Mouse (Mus musculus) layer of hippocampus, adult 11-12 months (tissue): ENCODE results near the gene Klk6.

ENCODE experiments used
- DNase-seq: peaks from one replicate; pipeline ENCODE4 v3.0.0; 2022; ENCODE audit warnings: low spot score

The Klk6 gene

DNA sequence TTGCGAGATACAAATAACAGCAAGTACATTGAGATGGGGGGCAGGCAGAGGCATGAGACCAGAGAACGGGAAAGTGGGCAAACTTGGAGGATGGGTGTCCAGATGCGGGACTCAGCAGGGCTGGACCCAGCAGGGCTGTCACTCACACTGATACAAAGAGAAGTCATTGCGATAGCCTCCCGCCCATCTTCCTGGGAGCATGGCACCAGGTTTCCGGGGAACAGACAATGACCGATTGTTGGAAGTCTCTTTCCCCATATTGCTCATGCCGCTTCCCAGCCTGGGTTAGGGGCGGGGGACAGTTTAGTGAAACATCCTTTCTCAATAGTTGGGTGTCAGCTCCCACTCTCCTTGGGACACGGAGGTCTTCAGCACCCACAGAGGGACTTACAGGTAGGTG, at the start of gene Klk6:
Gene Klk6 (plus strand): TSS at position 301 of the 400 bp plus-strand sequence.
- no peak for DNase-seq

- DNase-seq = no peak
These were observed 49.5 kb upstream of the Klk6 start for GRCm38 (mm10) chr7:43774802-43775201.

DNA sequence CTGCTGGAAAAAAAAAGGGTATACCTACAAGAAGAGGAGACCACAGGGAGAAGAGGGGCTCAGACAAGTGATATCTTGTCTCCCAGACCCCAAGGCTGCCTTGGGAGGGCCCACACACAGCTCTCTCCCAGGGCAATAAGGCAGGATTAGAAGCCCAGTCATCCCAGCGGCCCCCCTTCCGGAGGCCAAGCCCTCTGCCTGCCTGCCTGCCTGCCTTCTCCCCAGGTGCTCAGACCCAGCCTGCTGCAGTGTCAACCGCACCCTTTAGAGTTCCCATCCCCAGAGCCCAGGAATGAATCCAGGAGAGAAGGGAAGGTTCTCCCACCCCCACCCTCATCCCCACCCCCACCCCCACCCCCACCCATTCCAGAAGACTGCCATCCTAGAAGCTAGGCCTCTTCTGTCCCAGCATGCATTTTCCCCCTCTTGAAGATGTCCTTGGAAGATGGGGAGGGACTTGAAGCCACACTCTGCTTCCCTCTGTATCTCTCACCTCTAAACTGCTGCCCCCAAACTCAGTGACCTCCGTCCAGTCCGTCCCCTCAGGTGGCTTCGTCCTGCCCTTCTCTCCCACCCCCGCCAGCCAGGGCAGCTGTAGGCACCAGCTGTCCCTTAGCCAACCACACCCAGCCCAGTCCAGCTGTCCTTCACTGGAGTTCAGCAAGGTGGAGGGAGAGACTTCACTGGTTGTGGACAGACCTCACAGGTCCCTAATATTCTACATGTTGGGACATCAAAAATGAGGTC, 48.8 kb upstream of the Klk6 start:
- DNase-seq = no peak

DNA sequence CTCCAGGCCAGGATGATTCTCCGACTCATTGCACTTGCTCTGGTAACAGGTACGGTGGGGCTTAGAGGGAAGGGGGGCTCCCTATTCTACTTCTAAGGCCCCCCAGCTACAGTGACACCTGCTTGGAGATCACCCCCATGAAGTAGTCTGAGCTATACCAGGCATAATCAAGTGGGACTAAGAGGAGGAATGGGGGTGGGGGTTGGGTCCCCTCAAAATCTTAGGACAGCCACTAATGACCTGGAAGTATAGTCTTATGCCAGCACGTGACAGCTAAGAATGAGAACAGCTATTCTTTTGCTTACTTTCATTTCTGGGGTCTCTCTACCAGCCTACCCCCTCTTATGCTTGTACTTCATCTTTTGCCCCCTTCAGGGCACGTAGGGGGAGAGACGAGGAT, 47.8 kb upstream of the Klk6 start:
- no peak for DNase-seq

- no peak for DNase-seq
These were observed 46.9 kb upstream of the Klk6 start for GRCm38 (mm10) chr7:43777423-43777822.

DNA sequence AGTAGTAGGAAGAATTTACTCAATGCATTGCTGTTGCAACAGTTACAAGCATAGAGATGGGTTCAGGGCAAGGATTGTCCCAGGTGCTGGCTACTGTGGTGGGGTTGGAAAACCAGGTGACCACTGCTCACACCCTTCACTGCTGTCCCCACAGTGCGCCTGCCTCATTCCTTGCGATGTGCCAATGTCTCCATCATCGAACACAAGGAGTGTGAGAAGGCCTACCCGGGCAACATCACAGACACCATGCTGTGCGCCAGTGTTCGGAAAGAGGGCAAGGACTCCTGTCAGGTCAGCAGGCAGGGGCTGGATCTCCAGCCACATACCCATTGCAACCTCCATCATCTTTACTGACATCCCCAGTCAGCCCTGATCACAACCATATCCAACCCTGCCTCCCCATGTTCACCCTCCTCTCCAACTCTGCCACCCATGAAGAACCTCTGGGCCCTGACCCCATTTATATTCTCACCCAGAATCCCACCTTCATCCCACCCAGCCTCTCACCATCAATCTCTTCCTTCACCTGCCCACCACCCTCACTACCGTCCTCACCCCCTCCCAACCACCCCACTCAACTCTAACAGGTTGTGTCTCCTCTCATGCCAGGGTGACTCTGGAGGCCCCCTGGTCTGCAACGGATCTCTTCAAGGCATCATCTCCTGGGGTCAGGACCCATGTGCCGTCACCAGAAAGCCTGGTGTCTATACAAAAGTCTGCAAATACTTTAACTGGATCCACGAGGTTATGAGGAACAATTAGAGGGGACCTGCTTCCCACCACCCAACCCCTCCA, 45.9 kb upstream of the Klk6 start:
- no peak for DNase-seq

DNA sequence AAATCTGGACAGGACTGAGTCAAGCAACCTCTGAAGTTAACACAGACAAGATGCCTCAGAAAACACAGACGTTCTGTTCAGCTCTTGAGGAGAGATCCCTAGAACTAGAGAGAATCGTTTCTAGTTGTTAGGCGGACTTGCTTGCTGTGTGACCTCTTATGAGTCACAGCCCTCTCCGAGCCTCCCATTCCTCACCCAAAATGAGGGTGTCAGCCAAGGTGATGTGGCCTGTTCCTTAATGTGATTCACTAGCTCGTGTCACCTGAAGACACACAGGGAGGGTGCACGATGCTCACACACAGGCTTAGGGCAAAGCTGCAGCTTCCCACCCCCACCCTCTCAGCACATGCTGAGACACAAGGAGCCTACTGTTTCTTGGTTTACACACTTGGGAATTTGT, 44.1 kb upstream of the Klk6 start:
- no peak for DNase-seq

GRCm38 (mm10) chr7:43780746-43781145, 43.6 kb upstream of the Klk6 start, which contains the start of gene Klk10:
Gene Klk10, plus strand, starts transcription at chr7:43781035.
- DNase-seq = no peak

- DNase-seq = no peak
These were observed 42.8 kb upstream of the Klk6 start for GRCm38 (mm10) chr7:43781541-43781940.

- peak; percentile 72 for DNase-seq
These were observed 41.7 kb upstream of the Klk6 start for GRCm38 (mm10) chr7:43782275-43783265.

DNA sequence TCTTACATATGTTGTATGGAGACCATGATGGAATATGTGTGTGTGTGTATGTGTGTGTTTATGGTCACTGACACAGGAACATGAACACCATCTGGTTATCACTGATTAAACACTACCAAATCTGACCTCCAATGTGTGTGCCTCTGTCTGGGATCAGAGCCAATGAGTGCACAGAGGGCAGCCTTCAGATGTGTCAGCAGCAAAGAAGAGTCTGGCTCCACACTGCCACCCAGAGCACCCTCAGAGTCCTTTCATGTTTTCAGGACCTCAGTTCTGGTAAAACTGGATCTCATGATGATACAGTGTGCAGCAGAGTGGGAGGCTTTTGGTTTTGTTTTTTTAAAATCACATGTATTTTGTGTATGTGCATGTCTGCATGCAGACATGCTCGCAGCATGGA, 39.0 kb upstream of the Klk6 start:
- no peak for DNase-seq

GRCm38 (mm10) chr7:43788096-43788495, 36.2 kb upstream of the Klk6 start:
- DNase-seq = peak; percentile 23

DNA sequence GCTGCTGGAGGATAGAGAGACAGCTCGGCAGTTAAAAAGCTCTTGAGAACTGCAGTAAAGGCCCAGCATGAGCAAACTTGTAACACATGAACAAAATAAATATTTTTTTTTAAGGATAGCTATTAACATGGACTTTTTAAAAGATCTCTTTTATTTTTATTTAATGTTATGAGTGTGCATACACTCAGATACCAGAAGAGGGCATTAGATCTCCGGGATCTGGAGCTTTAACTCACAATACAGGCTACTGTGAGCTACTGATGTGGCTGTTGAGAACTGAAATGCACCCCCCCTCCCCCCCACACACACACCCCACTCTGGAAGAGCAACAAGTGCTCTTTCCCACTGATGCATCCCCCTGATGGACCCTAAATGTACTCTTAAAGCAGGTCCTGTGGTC, 35.0 kb upstream of the Klk6 start:
- DNase-seq = no peak

- DNase-seq = no peak
These were observed 32.7 kb upstream of the Klk6 start, which contains the start of gene Klk9 for GRCm38 (mm10) chr7:43791591-43791990. Gene Klk9, plus strand, starts transcription at chr7:43791891.

GRCm38 (mm10) chr7:43796355-43796754, 27.9 kb upstream of the Klk6 start:
- no peak for DNase-seq

- no peak for DNase-seq
These were observed 26.9 kb upstream of the Klk6 start, which contains the start of gene Klk8 for GRCm38 (mm10) chr7:43797333-43797769. Gene Klk8, plus strand, starts transcription at chr7:43797577.

DNA sequence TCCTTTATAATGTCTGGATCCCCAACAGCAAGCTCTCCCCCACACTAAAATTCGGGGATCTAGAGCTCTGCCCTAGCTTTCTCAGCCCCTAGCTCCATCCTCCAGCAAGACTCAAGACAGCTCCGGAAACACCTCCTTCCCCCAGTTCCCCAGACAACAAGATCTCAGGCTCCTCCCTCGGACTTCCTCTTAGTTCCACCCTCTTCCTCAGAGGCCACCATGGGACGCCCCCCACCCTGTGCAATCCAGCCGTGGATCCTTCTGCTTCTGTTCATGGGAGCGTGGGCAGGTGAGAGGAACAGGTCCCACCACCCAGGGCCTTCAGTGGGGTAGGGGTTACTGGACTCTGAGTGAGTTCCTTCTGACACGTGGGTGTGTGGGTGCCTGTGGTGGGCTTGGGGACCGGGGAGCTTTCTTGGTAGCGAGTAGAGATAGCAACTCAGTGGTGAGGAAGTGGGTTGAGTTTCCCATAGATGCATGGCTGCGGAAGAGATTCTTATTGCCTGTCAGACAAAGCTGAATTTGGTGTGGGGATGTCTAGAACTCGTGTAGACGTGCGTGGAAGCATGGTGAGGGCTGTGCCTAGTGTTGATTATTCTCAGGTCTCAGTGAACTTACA, 26.3 kb upstream of the Klk6 start:
- no peak for DNase-seq

GRCm38 (mm10) chr7:43799876-43800275, 24.4 kb upstream of the Klk6 start:
- no peak for DNase-seq

DNA sequence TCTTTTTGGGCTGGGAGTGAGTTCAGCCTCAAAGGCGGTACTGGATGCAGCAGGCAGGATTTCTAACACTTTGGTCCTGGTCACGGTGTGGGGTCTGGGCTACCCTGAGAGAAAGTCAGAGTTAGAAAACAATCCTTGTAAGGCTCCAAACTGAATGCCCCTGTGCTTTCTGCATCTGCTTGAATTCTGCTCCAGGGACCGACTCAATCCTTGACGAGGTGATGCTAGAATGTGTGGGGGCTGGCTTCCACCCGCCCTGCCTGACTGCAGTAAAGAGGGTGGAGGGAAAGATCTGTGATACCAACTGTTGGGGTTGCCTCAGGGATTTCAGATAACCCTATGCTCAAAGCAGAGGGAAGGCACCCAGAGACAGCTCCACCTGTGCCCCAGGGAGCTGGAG, 13.3 kb upstream of the Klk6 start, which contains the start of gene Klk7:
Gene Klk7 (plus strand): TSS at position 301 of the 400 bp plus-strand sequence.
- no peak for DNase-seq

- DNase-seq = no peak
These were observed 9.1 kb upstream of the Klk6 start for GRCm38 (mm10) chr7:43815211-43815610.

- DNase-seq = no peak
These were observed 7.6 kb upstream of the Klk6 start for GRCm38 (mm10) chr7:43816746-43817145.
